Mouse (Mus musculus) intestine, embryonic 16.5 days (tissue): ENCODE results near the gene Kpna1. TPM values are rescaled to one million over a fixed set of nuclear protein-coding genes. Genes with fewer than 3 reads are reported as not detected.

Experiments used
- ATAC-seq: fragments of 200-750 bp; cut with Nextera tagmentation; 2 replicates; pipeline ENCODE4 v1.8.0; 2017; ENCODE audit warnings: moderate TSS enrichment, moderate library complexity
- H3K27ac ChIP-seq: fragments of 300-500 bp; sonication (generic); 2 replicates; pipeline ENCODE4 v1.5.1; 2014; ENCODE audit warnings: mild to moderate bottlenecking, low read length
- H3K27me3 ChIP-seq: fragments of 300-500 bp; sonication (generic); replicated peaks from 2 replicates; pipeline ENCODE4 v1.6.1; 2014; ENCODE audit warnings: low read length, control low read depth, mixed read lengths; ENCODE audit not compliant: control insufficient read depth, insufficient read depth
- H3K36me3 ChIP-seq: fragments of 300-500 bp; sonication (generic); 2 replicates; pipeline ENCODE4 v1.6.1; 2014; ENCODE audit warnings: low read length, control low read depth; ENCODE audit not compliant: control insufficient read depth, insufficient read depth
- H3K4me1 ChIP-seq: fragments of 300-500 bp; sonication (generic); 2 replicates; pipeline ENCODE4 v1.6.1; 2014; ENCODE audit warnings: low read length, control low read depth, mixed read lengths; ENCODE audit not compliant: control insufficient read depth, insufficient read depth
- H3K4me2 ChIP-seq: fragments of 300-500 bp; sonication (generic); 2 replicates; pipeline ENCODE4 v1.6.1; 2014; ENCODE audit warnings: low read depth, low read length, control low read depth
- H3K4me3 ChIP-seq: fragments of 300-500 bp; sonication (generic); 2 replicates; pipeline ENCODE4 v1.5.1; 2014; ENCODE audit warnings: mild to moderate bottlenecking, low read length
- H3K9ac ChIP-seq: fragments of 300-500 bp; sonication (generic); 2 replicates; pipeline ENCODE4 v1.6.1; 2014; ENCODE audit warnings: low read depth, low read length
- H3K9me3 ChIP-seq: fragments of 300-500 bp; sonication (generic); 2 replicates; pipeline ENCODE4 v1.6.1; 2016; ENCODE audit warnings: low read length, control low read depth; ENCODE audit not compliant: control insufficient read depth
- WGBS: fragments of 180-500 bp; shearing (Covaris S2); extraction: QIAGEN DNeasy Blood & Tissue Kit; methylation state at CpG from one replicate; pipeline ENCODE4 v1.1.7; 2014; 5-methylcytosine and 5-hydroxymethylcytosine counted together
- polyA plus RNA-seq: library from polyadenylated mRNA; unstranded; fragments of >200 nt; fragmentation: Nextera tagmentation; extraction: Ambion mirVana; gene quantifications from 2 replicates; pipeline ENCODE4 v1.2.1, GENCODE M21; 2015

Gene Kpna1
- polyA plus RNA-seq, 1 experiment from 2014 or later: 31.6 TPM

- 1% methylated on average over 39 of the region's 39 CpGs for WGBS
- Histone ChIP-seq H3K4me1 (peaks cover 8% of the 10 kb centered on the region), H3K4me3 (peak within 1 kb of the TSS; percentile 71), H3K4me2 (peak within 1 kb of the TSS; percentile 75), H3K36me3 (peaks cover 4% of the 10 kb centered on the region), H3K9ac (peak within 1 kb of the TSS; percentile 83), H3K27me3 (no peaks in the 10 kb centered on the region), H3K9me3 (no peaks in the 10 kb centered on the region), H3K27ac (peak within 1 kb of the TSS; percentile 82)
- peak; percentile 98 for ATAC-seq
Observed at GRCm38 (mm10) chr16:36040640-36041624, 62.4 kb downstream of the Kpna1 start, which contains the start of gene Wdr5b. TSS of gene Wdr5b (plus strand) at chr16:36041190.

- peak overlapping the region; percentile 75 for H3K4me2 ChIP-seq
- peak overlapping the region; percentile 83 for H3K9ac ChIP-seq
- peak overlapping the region; percentile 71 for H3K4me3 ChIP-seq
- H3K9me3 ChIP-seq: no peaks in the 10 kb centered on the region
- 22% methylated on average over 11 of the region's 11 CpGs for WGBS
- H3K4me1 ChIP-seq: peaks cover 8% of the 10 kb centered on the region
- peaks cover 10% of the 10 kb centered on the region for H3K36me3 ChIP-seq
- no peaks in the 10 kb centered on the region for H3K27me3 ChIP-seq
- peak overlapping the region; percentile 82 for H3K27ac ChIP-seq
- no peak for ATAC-seq
Observed at GRCm38 (mm10) chr16:36041625-36042020, 63.1 kb downstream of the Kpna1 start.

- Histone ChIP-seq H3K9me3 (no peaks in the 10 kb centered on the region), H3K9ac (no peak overlapping the region), H3K36me3 (peaks cover 10% of the 10 kb centered on the region), H3K4me2 (no peak overlapping the region), H3K27me3 (no peaks in the 10 kb centered on the region), H3K4me3 (no peak overlapping the region), H3K27ac (no peak overlapping the region), H3K4me1 (peaks cover 8% of the 10 kb centered on the region)
- ATAC-seq: no peak
- 88% methylated on average over 10 of the region's 10 CpGs for WGBS
Observed at GRCm38 (mm10) chr16:36043073-36043472, 64.5 kb downstream of the Kpna1 start.

GRCm38 (mm10) chr16:36043964-36044363 lies 65.4 kb downstream of the Kpna1 start:
- Histone ChIP-seq H3K4me1 (peaks cover 8% of the 10 kb centered on the region), H3K9ac (no peak overlapping the region), H3K9me3 (no peaks in the 10 kb centered on the region), H3K27ac (no peak overlapping the region), H3K4me2 (no peak overlapping the region), H3K36me3 (peaks cover 16% of the 10 kb centered on the region), H3K4me3 (no peak overlapping the region), H3K27me3 (no peaks in the 10 kb centered on the region)
- no peak for ATAC-seq
- WGBS: 87% methylated on average over 4 of the region's 4 CpGs

- no peaks in the 10 kb centered on the region for H3K9me3 ChIP-seq
- no peak overlapping the region for H3K27ac ChIP-seq
- WGBS: 90% methylated on average over 4 of the region's 4 CpGs
- H3K9ac ChIP-seq: no peak overlapping the region
- no peaks in the 10 kb centered on the region for H3K27me3 ChIP-seq
- ATAC-seq: no peak
- no peak overlapping the region for H3K4me3 ChIP-seq
- peaks cover 22% of the 10 kb centered on the region for H3K36me3 ChIP-seq
- H3K4me2 ChIP-seq: no peak overlapping the region
- H3K4me1 ChIP-seq: peaks cover 1% of the 10 kb centered on the region; the same call in 1 of the 2 replicates
Observed at GRCm38 (mm10) chr16:36047538-36047937, 69.0 kb downstream of the Kpna1 start.

- Histone ChIP-seq H3K9me3 (no peaks in the 10 kb centered on the region), H3K36me3 (peaks cover 13% of the 10 kb centered on the region; the same call in 1 of the 2 replicates)
- ATAC-seq: no peak
Observed at GRCm38 (mm10) chr16:36051491-36051890, 72.9 kb downstream of the Kpna1 start.

GRCm38 (mm10) chr16:36053524-36054275 lies 75.2 kb downstream of the Kpna1 start:
- no peak for ATAC-seq
- no peak overlapping the region for H3K4me2 ChIP-seq
- no peak overlapping the region for H3K9ac ChIP-seq
- no peaks in the 10 kb centered on the region for H3K9me3 ChIP-seq
- peaks cover 8% of the 10 kb centered on the region for H3K36me3 ChIP-seq
- no peaks in the 10 kb centered on the region for H3K4me1 ChIP-seq
- WGBS: 65% methylated on average over 6 of the region's 6 CpGs
- H3K27ac ChIP-seq: no peak overlapping the region
- no peaks in the 10 kb centered on the region for H3K27me3 ChIP-seq
- no peak overlapping the region for H3K4me3 ChIP-seq

More at GRCm38 (mm10) chr16:36051491-36051890, 72.9 kb downstream of the Kpna1 start:
- 95% methylated on average over 6 of the region's 6 CpGs for WGBS
- Histone ChIP-seq H3K27ac (no peak overlapping the region), H3K4me2 (no peak overlapping the region), H3K4me1 (no peaks in the 10 kb centered on the region), H3K4me3 (no peak overlapping the region), H3K9ac (no peak overlapping the region), H3K27me3 (no peaks in the 10 kb centered on the region)

GRCm38 (mm10) chr16:36054920-36055319 lies 76.4 kb downstream of the Kpna1 start:
- no peak overlapping the region for H3K4me3 ChIP-seq
- WGBS: 94% methylated on average over 8 of the region's 8 CpGs
- H3K4me1 ChIP-seq: no peaks in the 10 kb centered on the region
- no peaks in the 10 kb centered on the region for H3K27me3 ChIP-seq
- H3K4me2 ChIP-seq: no peak overlapping the region
- no peak for ATAC-seq
- H3K27ac ChIP-seq: no peak overlapping the region
- H3K9ac ChIP-seq: no peak overlapping the region
- peaks cover 2% of the 10 kb centered on the region for H3K36me3 ChIP-seq
- no peaks in the 10 kb centered on the region for H3K9me3 ChIP-seq

GRCm38 (mm10) chr16:36056416-36056815 lies 77.9 kb downstream of the Kpna1 start:
- Histone ChIP-seq H3K4me1 (no peaks in the 10 kb centered on the region), H3K27ac (no peak overlapping the region), H3K4me2 (no peak overlapping the region), H3K9me3 (no peaks in the 10 kb centered on the region), H3K4me3 (no peak overlapping the region), H3K9ac (no peak overlapping the region), H3K27me3 (no peaks in the 10 kb centered on the region), H3K36me3 (peaks cover 2% of the 10 kb centered on the region; the same call in 1 of the 2 replicates)
- ATAC-seq: no peak
- 92% methylated on average over 11 of the region's 11 CpGs for WGBS
